24 mouse cellular contexts compared by ENCODE assay signal in genomic region chr16:62936316-62936715, GRCm38 (mm10).
A peak's percentile ranks its signal among the peaks of the same experiment; 100 is the strongest.
DNase-seq lines count a peak whose midpoint lies in the region; ATAC-seq lines count a peak whose summit lies in the region.
"Had no signal": no experiment of that assay in that cellular context is flagged by ENCODE, and none has a peak within 500 bp of the region (broad histone marks: within the 10 kb centered on the region; RNA-seq: fewer than 3 reads in every experiment).

No protein-coding gene starts in this region.

- no peak overlapping the region for H3K4me2 ChIP-seq in midbrain, embryonic 15.5 days
- no peak overlapping the region for H3K4me2 ChIP-seq in heart, embryonic 11.5 days
- H3K4me2 ChIP-seq: embryonic facial prominence, embryonic 12.5 days; embryonic facial prominence, embryonic 15.5 days; heart, embryonic 13.5 days; hindbrain, embryonic 15.5 days had no signal

- no peak overlapping the region for H3K9ac ChIP-seq in midbrain, embryonic 15.5 days
- H3K9ac ChIP-seq in heart, embryonic 11.5 days (ENCODE audit: low read depth, low read length), result no peak overlapping the region
- H3K9ac ChIP-seq: embryonic facial prominence, embryonic 12.5 days; embryonic facial prominence, embryonic 15.5 days; forebrain, postnatal 0 days; heart, embryonic 13.5 days; hindbrain, embryonic 15.5 days had no signal

- no peak overlapping the region for H3K4me3 ChIP-seq in midbrain, embryonic 15.5 days
- no peak overlapping the region for H3K4me3 ChIP-seq in heart, embryonic 11.5 days (ENCODE audit: low read depth, low read length)
- H3K4me3 ChIP-seq: embryonic facial prominence, embryonic 12.5 days; embryonic facial prominence, embryonic 15.5 days; heart, embryonic 13.5 days; hindbrain, embryonic 15.5 days had no signal

- H3K27ac ChIP-seq in midbrain, embryonic 15.5 days, result no peak overlapping the region
- H3K27ac ChIP-seq in heart, embryonic 11.5 days (ENCODE audit: low read depth, low read length), result no peak overlapping the region
- H3K27ac ChIP-seq: embryonic facial prominence, embryonic 12.5 days; embryonic facial prominence, embryonic 15.5 days; heart, embryonic 13.5 days; hindbrain, embryonic 15.5 days had no signal

- H3K27me3 ChIP-seq in midbrain, embryonic 15.5 days (replicated peaks), result no peaks in the 10 kb centered on the region
- H3K27me3 ChIP-seq in heart, embryonic 11.5 days (ENCODE audit: control insufficient read depth, insufficient read depth, low read length), result no peaks in the 10 kb centered on the region
- H3K27me3 ChIP-seq: embryonic facial prominence, embryonic 12.5 days; embryonic facial prominence, embryonic 15.5 days; heart, embryonic 13.5 days; hindbrain, embryonic 15.5 days had no signal

- no peaks in the 10 kb centered on the region for H3K36me3 ChIP-seq in midbrain, embryonic 15.5 days (replicated peaks)
- H3K36me3 ChIP-seq in heart, embryonic 11.5 days (ENCODE audit: control insufficient read depth, insufficient read depth, low read length), result no peaks in the 10 kb centered on the region
- H3K36me3 ChIP-seq: embryonic facial prominence, embryonic 12.5 days; embryonic facial prominence, embryonic 15.5 days; heart, embryonic 13.5 days; hindbrain, embryonic 15.5 days had no signal

- no peaks in the 10 kb centered on the region for H3K9me3 ChIP-seq in midbrain, embryonic 15.5 days
- H3K9me3 ChIP-seq in heart, embryonic 11.5 days (replicated peaks; ENCODE audit: control insufficient read depth, low read length), result no peaks in the 10 kb centered on the region
- H3K9me3 ChIP-seq: embryonic facial prominence, embryonic 12.5 days; embryonic facial prominence, embryonic 15.5 days; heart, embryonic 13.5 days; hindbrain, embryonic 15.5 days had no signal

- DNase-seq in 3T3-L1 (ENCODE audit: low read depth, low spot score), result peak; percentile 58
- peak; percentile 37 for DNase-seq in Muller cell, postnatal 12 days (ENCODE audit: inconsistent ontology term)
- DNase-seq in adrenal gland, adult 8-10 months, result peak; percentile 40
- peak; percentile 10 for DNase-seq in adrenal gland, postnatal 25 days
- DNase-seq: cerebellum, adult 11 months; cerebellum, adult 2 months; cerebellum, adult 9-11 months; cerebellum, postnatal 25 days; forebrain, postnatal 0 days; gastrocnemius, postnatal 25 days; heart, adult 18-20 months; heart, postnatal 14 days; heart, postnatal 4 days; kidney, adult 2 months had no signal

- WGBS in midbrain, embryonic 15.5 days, result 74% methylated on average over 11 of the region's 11 CpGs
- 74% methylated on average over 11 of the region's 11 CpGs for WGBS in heart, embryonic 11.5 days (ENCODE audit: insufficient replicate concordance)

- no peak for ATAC-seq in midbrain, embryonic 15.5 days (replicated peaks)
- ATAC-seq in activated CD4-positive, CD25-positive, alpha-beta regulatory T cell, adult 4 months, result no peak
- no peak for ATAC-seq in heart, embryonic 11.5 days (replicated peaks; ENCODE audit: insufficient number of reproducible peaks, low FRiP score, low TSS enrichment)
- ATAC-seq: CD4-positive, CD25-positive, alpha-beta regulatory T cell, adult 4 months; forebrain, embryonic 14.5 days; forebrain, postnatal 0 days; intestine, postnatal 0 days had no signal

- no peaks in the 10 kb centered on the region for H3K4me1 ChIP-seq in midbrain, embryonic 15.5 days
- H3K4me1 ChIP-seq in heart, embryonic 11.5 days (ENCODE audit: control insufficient read depth, insufficient read depth, low read length), result no peaks in the 10 kb centered on the region
- H3K4me1 ChIP-seq: embryonic facial prominence, embryonic 15.5 days; heart, embryonic 13.5 days; hindbrain, embryonic 15.5 days had no signal
